Mouse (Mus musculus): ENCODE data around the gene 1600014C10Rik. TPM values are rescaled to one million over a fixed set of nuclear protein-coding genes. Genes with fewer than 3 reads are reported as not detected.

Gene 1600014C10Rik
- polyA plus RNA-seq, 1 experiment from 2014 or later, result 15.1 TPM

GRCm38 (mm10) chr7:38163433-38164050 lies 19.5 kb upstream of the 1600014C10Rik start:
- ATAC-seq (ENCODE audit: insufficient number of reproducible peaks, insufficient read depth, low FRiP score, low TSS enrichment, low read depth), result peak; percentile 28; the same call in 1 of the 2 replicates
- Histone ChIP-seq H3K4me1 (replicated peaks) (peaks cover 6% of the 10 kb centered on the region; the same call in 1 of the 2 replicates), H3K27me3 (no peaks in the 10 kb centered on the region), H3K4me3 (replicated peaks) (no peak overlapping the region), H3K36me3 (no peaks in the 10 kb centered on the region), H3K4me2 (no peak overlapping the region), H3K9ac (replicated peaks) (no peak overlapping the region), H3K9me3 (0 out of 2 replicates have a peak, but pooled peaks cover 4% of the 10 kb centered on the region), H3K27ac (no peak overlapping the region)
- WGBS, result 48% methylated on average over 9 of the region's 9 CpGs

GRCm38 (mm10) chr7:38166930-38167645 lies 15.9 kb upstream of the 1600014C10Rik start:
- no peak overlapping the region for H3K9ac ChIP-seq (replicated peaks)
- ATAC-seq (ENCODE audit: insufficient number of reproducible peaks, insufficient read depth, low FRiP score, low TSS enrichment, low read depth), result no peak
- H3K27me3 ChIP-seq, result peaks cover 1% of the 10 kb centered on the region; the same call in 1 of the 2 replicates
- H3K4me1 ChIP-seq (replicated peaks), result peaks cover 6% of the 10 kb centered on the region; the same call in 1 of the 2 replicates
- no peak overlapping the region for H3K4me3 ChIP-seq (replicated peaks)
- no peaks in the 10 kb centered on the region for H3K36me3 ChIP-seq
- H3K27ac ChIP-seq, result no peak overlapping the region
- 56% methylated on average over 21 of the region's 21 CpGs for WGBS
- no peaks in the 10 kb centered on the region for H3K9me3 ChIP-seq
- peak overlapping the region; percentile 40 for H3K4me2 ChIP-seq

GRCm38 (mm10) chr7:38167724-38168141 lies 15.3 kb upstream of the 1600014C10Rik start:
- Histone ChIP-seq H3K27me3 (peaks cover 6% of the 10 kb centered on the region; the same call in 1 of the 2 replicates), H3K27ac (no peak overlapping the region), H3K36me3 (no peaks in the 10 kb centered on the region), H3K9me3 (no peaks in the 10 kb centered on the region), H3K4me1 (replicated peaks) (peaks cover 6% of the 10 kb centered on the region; the same call in 1 of the 2 replicates), H3K9ac (replicated peaks) (no peak overlapping the region), H3K4me3 (replicated peaks) (no peak overlapping the region), H3K4me2 (peak overlapping the region; percentile 31; the same call in 1 of the 2 replicates)
- WGBS, result 15% methylated on average over 11 of the region's 11 CpGs
- ATAC-seq (ENCODE audit: insufficient number of reproducible peaks, insufficient read depth, low FRiP score, low TSS enrichment, low read depth), result no peak

- peaks cover 10% of the 10 kb centered on the region for H3K4me1 ChIP-seq (replicated peaks)
- WGBS, result 26% methylated on average over 14 of the region's 14 CpGs
- H3K9me3 ChIP-seq, result no peaks in the 10 kb centered on the region
- peak overlapping the region; percentile 53 for H3K4me2 ChIP-seq
- peak overlapping the region; percentile 27; the same call in 1 of the 2 replicates for H3K4me3 ChIP-seq (replicated peaks)
- peak overlapping the region; percentile 55 for H3K9ac ChIP-seq (replicated peaks)
- H3K36me3 ChIP-seq, result no peaks in the 10 kb centered on the region
- no peak overlapping the region for H3K27ac ChIP-seq
- H3K27me3 ChIP-seq, result peaks cover 27% of the 10 kb centered on the region; the same call in 1 of the 2 replicates
- no peak for ATAC-seq (ENCODE audit: insufficient number of reproducible peaks, insufficient read depth, low FRiP score, low TSS enrichment, low read depth)
Measured at GRCm38 (mm10) chr7:38173871-38174270, 9.1 kb upstream of the 1600014C10Rik start.

GRCm38 (mm10) chr7:38174321-38175148 lies 8.5 kb upstream of the 1600014C10Rik start:
- H3K27me3 ChIP-seq, result peaks cover 27% of the 10 kb centered on the region; the same call in 1 of the 2 replicates
- no peaks in the 10 kb centered on the region for H3K9me3 ChIP-seq
- peak overlapping the region; percentile 27; the same call in 1 of the 2 replicates for H3K4me3 ChIP-seq (replicated peaks)
- H3K4me2 ChIP-seq, result peak overlapping the region; percentile 53
- no peaks in the 10 kb centered on the region for H3K36me3 ChIP-seq
- no peak for ATAC-seq (ENCODE audit: insufficient number of reproducible peaks, insufficient read depth, low FRiP score, low TSS enrichment, low read depth)
- peaks cover 10% of the 10 kb centered on the region for H3K4me1 ChIP-seq (replicated peaks)
- WGBS, result 16% methylated on average over 31 of the region's 31 CpGs
- no peak overlapping the region for H3K27ac ChIP-seq
- H3K9ac ChIP-seq (replicated peaks), result peak overlapping the region; percentile 55

GRCm38 (mm10) chr7:38176056-38176455 lies 7.0 kb upstream of the 1600014C10Rik start:
- no peak for ATAC-seq (ENCODE audit: insufficient number of reproducible peaks, insufficient read depth, low FRiP score, low TSS enrichment, low read depth)
- Histone ChIP-seq H3K9me3 (no peaks in the 10 kb centered on the region), H3K4me3 (replicated peaks) (no peak overlapping the region), H3K9ac (replicated peaks) (no peak overlapping the region), H3K4me2 (no peak overlapping the region), H3K4me1 (replicated peaks) (peaks cover 10% of the 10 kb centered on the region), H3K27ac (no peak overlapping the region), H3K36me3 (no peaks in the 10 kb centered on the region), H3K27me3 (peaks cover 27% of the 10 kb centered on the region; the same call in 1 of the 2 replicates)
- WGBS, result 83% methylated on average over 3 of the region's 3 CpGs

GRCm38 (mm10) chr7:38179896-38180295 lies 3.1 kb upstream of the 1600014C10Rik start:
- Histone ChIP-seq H3K4me3 (replicated peaks) (no peak overlapping the region), H3K36me3 (no peaks in the 10 kb centered on the region), H3K27me3 (peaks cover 2% of the 10 kb centered on the region; the same call in 1 of the 2 replicates), H3K4me2 (no peak overlapping the region), H3K27ac (no peak overlapping the region), H3K9ac (replicated peaks) (no peak overlapping the region), H3K4me1 (replicated peaks) (peaks cover 15% of the 10 kb centered on the region), H3K9me3 (no peaks in the 10 kb centered on the region)
- 68% methylated on average over 3 of the region's 3 CpGs for WGBS
- no peak for ATAC-seq (ENCODE audit: insufficient number of reproducible peaks, insufficient read depth, low FRiP score, low TSS enrichment, low read depth)

- H3K27ac ChIP-seq, result no peak overlapping the region
- no peak for ATAC-seq (ENCODE audit: insufficient number of reproducible peaks, insufficient read depth, low FRiP score, low TSS enrichment, low read depth)
- 81% methylated on average over 2 of the region's 2 CpGs for WGBS
- H3K36me3 ChIP-seq, result no peaks in the 10 kb centered on the region
- peaks cover 15% of the 10 kb centered on the region for H3K4me1 ChIP-seq (replicated peaks)
- no peaks in the 10 kb centered on the region for H3K27me3 ChIP-seq
- H3K4me3 ChIP-seq (replicated peaks), result no peak overlapping the region
- H3K4me2 ChIP-seq, result no peak overlapping the region
- no peaks in the 10 kb centered on the region for H3K9me3 ChIP-seq
- no peak overlapping the region for H3K9ac ChIP-seq (replicated peaks)
Measured at GRCm38 (mm10) chr7:38181366-38181765, 1.7 kb upstream of the 1600014C10Rik start.

GRCm38 (mm10) chr7:38182596-38182961 lies 438 bp upstream of the 1600014C10Rik start:
- Histone ChIP-seq H3K36me3 (no peaks in the 10 kb centered on the region), H3K4me3 (replicated peaks) (peak overlapping the region; percentile 61), H3K4me1 (replicated peaks) (peaks cover 15% of the 10 kb centered on the region), H3K9ac (replicated peaks) (0 out of 2 replicates have a peak overlapping the region, but pooled peaks have one; percentile 74), H3K27me3 (no peaks in the 10 kb centered on the region), H3K9me3 (no peaks in the 10 kb centered on the region), H3K4me2 (peak overlapping the region; percentile 92), H3K27ac (no peak overlapping the region)
- WGBS, result under 1% methylated on average over 11 of the region's 11 CpGs
- ATAC-seq (ENCODE audit: insufficient number of reproducible peaks, insufficient read depth, low FRiP score, low TSS enrichment, low read depth), result 0 out of 2 replicates have a peak, but pooled peaks have one; percentile 11

GRCm38 (mm10) chr7:38183709-38184417 lies 846 bp downstream of the 1600014C10Rik start:
- H3K27me3 ChIP-seq, result no peaks in the 10 kb centered on the region
- peak overlapping the region; percentile 92 for H3K4me2 ChIP-seq
- peak overlapping the region; percentile 74 for H3K9ac ChIP-seq (replicated peaks)
- ATAC-seq (ENCODE audit: insufficient number of reproducible peaks, insufficient read depth, low FRiP score, low TSS enrichment, low read depth), result peak; percentile 92
- H3K27ac ChIP-seq, result peak overlapping the region; percentile 86
- peaks cover 2% of the 10 kb centered on the region; the same call in 1 of the 2 replicates for H3K36me3 ChIP-seq
- 6% methylated on average over 36 of the region's 36 CpGs for WGBS
- peaks cover 15% of the 10 kb centered on the region for H3K4me1 ChIP-seq (replicated peaks)
- H3K9me3 ChIP-seq, result no peaks in the 10 kb centered on the region
- peak overlapping the region; percentile 61 for H3K4me3 ChIP-seq (replicated peaks)

All from limb, embryonic 12.5 days (tissue).